Mouse (Mus musculus) midbrain, embryonic 11.5 days (tissue): Measurements from ENCODE around the gene Polr2e. TPM values are rescaled to one million over a fixed set of nuclear protein-coding genes. Genes with fewer than 3 reads are reported as not detected.
A peak's percentile ranks its signal among the peaks of the same experiment; 100 is the strongest.

Experiments used
- ATAC-seq: fragments of 200-750 bp; cut with Nextera tagmentation; 2 replicates; pipeline ENCODE4 v1.8.0; 2017; ENCODE audit warnings: moderate TSS enrichment, moderate library complexity; ENCODE audit not compliant: low FRiP score
- DNase-seq: peaks from one replicate; pipeline ENCODE4 v3.0.0; 2015; ENCODE audit warnings: low spot score; ENCODE audit errors: missing footprints
- H3K27ac ChIP-seq: fragments of 300-500 bp; sonication (generic); 2 replicates; pipeline ENCODE4 v1.5.1; 2014; ENCODE audit warnings: low read depth, low read length
- H3K27me3 ChIP-seq: fragments of 300-500 bp; sonication (generic); 2 replicates; pipeline ENCODE4 v1.6.1; 2014; ENCODE audit warnings: mild to moderate bottlenecking, low read length, moderate library complexity, mixed read lengths; ENCODE audit not compliant: control insufficient read depth, insufficient read depth
- H3K36me3 ChIP-seq: fragments of 300-500 bp; sonication (generic); 2 replicates; pipeline ENCODE4 v1.6.1; 2014; ENCODE audit warnings: mild to moderate bottlenecking, low read length, moderate library complexity, mixed read lengths; ENCODE audit not compliant: control insufficient read depth, insufficient read depth
- H3K4me1 ChIP-seq: fragments of 300-500 bp; sonication (generic); 2 replicates; pipeline ENCODE4 v1.6.1; 2014; ENCODE audit warnings: low read length; ENCODE audit not compliant: control insufficient read depth, insufficient read depth
- H3K4me2 ChIP-seq: fragments of 300-500 bp; sonication (generic); 2 replicates; pipeline ENCODE4 v1.6.1; 2014; ENCODE audit warnings: mild to moderate bottlenecking, moderate library complexity
- H3K4me3 ChIP-seq: fragments of 300-500 bp; sonication (generic); 2 replicates; pipeline ENCODE4 v1.5.1; 2014; ENCODE audit warnings: low read depth, low read length
- H3K9ac ChIP-seq: fragments of 300-500 bp; sonication (generic); 2 replicates; pipeline ENCODE4 v1.6.1; 2014; ENCODE audit warnings: low read length
- H3K9me3 ChIP-seq: fragments of 300-500 bp; sonication (generic); 2 replicates; pipeline ENCODE4 v1.6.1; 2016; ENCODE audit warnings: low read length; ENCODE audit not compliant: control insufficient read depth
- WGBS: fragments of 180-500 bp; shearing (Covaris S2); extraction: QIAGEN DNeasy Blood & Tissue Kit; methylation state at CpG from one replicate; pipeline ENCODE4 v1.1.7; 2014; 5-methylcytosine and 5-hydroxymethylcytosine counted together
- polyA plus RNA-seq: library from polyadenylated mRNA; unstranded; fragments of >200 nt; fragmentation: Nextera tagmentation; extraction: Ambion mirVana; gene quantifications from 2 replicates; pipeline ENCODE4 v1.2.1, GENCODE M21; 2014

Gene Polr2e
- polyA plus RNA-seq, 1 experiment from 2014 or later, result 225 TPM

DNA sequence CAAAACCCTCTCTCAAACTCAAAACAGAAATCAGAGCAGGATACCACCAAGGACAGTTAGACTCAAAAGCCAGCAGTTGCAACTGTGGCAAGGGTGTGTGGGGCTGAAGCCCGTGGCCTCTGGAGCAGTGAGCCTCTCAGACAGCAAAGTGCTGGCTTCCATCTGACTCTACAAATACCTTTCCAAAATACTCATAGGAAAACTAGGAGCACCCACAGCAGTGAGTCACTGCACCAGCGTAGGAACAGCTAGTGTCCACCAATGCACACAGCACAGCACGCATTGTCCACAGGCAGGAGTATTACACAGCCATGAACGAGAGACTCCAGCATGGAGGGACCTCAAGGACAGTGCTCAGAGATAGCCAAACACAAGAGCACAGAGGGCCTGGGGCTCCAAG is 36.8 kb upstream of the Polr2e start:
- Histone ChIP-seq H3K9me3 (no peaks in the 10 kb centered on the region), H3K36me3 (0 out of 2 replicates have a peak, but pooled peaks cover 2% of the 10 kb centered on the region), H3K9ac (no peak overlapping the region), H3K27ac (no peak overlapping the region), H3K4me3 (no peak overlapping the region), H3K27me3 (no peaks in the 10 kb centered on the region), H3K4me2 (no peak overlapping the region), H3K4me1 (no peaks in the 10 kb centered on the region)
- DNase-seq (peak; percentile 41), ATAC-seq (no peak)
- 92% methylated on average over 4 of the region's 4 CpGs for WGBS

DNA sequence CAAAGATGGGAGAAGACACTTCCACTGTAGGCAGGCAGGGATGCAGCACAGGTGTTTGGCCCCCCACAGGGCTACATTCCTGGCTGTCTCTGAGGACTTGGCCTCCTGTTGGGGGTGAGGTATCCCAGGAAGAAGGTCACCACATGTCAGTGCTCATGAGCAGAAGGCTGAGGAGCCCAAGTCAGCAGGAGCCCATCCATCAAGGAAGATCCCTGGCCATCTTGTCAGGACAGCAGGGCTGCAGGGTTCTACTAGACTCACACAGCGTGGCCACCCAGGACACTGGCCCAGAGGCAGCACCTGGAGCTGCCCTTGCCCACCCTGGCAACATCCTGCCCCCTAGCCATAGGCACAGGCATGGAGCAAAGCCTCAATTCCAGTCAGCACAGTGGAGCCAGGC is 36.3 kb upstream of the Polr2e start:
- Histone ChIP-seq H3K4me2 (no peak overlapping the region), H3K4me3 (no peak overlapping the region), H3K9me3 (no peaks in the 10 kb centered on the region), H3K36me3 (no peaks in the 10 kb centered on the region), H3K9ac (no peak overlapping the region), H3K27ac (no peak overlapping the region), H3K4me1 (no peaks in the 10 kb centered on the region), H3K27me3 (no peaks in the 10 kb centered on the region)
- ATAC-seq, result no peak
- DNase-seq, result peak; percentile 73
- 37% methylated on average over 1 of the region's 1 CpGs for WGBS

DNA sequence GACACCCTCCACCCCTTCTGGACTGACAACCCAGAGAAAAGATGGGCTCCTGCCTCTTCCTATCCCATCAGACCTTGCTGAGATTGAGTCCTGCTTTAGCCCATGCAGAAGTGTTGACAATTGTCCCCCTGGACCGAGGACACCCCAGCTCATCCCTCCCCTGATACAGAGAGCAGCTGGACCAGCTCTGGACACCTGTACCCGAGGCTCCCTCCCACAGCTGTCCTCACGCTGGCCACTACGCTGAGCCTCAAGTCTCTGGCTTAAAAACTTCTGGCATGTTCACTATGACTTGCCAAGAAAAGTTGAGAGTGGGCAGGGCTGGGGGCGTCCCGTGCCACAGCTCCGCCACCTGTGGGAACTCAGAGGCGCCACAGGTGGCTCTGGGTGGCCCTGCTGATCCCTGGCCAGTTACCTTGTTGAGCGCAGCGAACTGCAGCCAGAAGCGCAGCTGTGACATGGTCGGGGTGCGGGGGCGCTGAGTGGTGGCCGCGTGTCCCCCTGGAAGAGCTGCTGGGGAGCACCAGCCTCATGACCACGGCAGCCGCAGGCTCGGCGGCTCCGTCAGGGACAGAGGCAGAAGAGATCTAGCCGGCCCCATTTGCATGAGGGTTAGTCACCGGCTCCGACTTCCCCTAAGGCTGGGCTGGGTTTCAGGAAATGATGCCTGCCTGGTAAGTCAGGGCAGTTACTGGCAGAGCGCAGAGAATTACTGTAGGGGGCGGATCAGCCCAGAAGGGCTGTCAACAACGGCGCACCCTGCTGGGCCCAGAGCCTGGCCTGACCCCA is 35.4 kb upstream of the Polr2e start:
- Histone ChIP-seq H3K4me2 (no peak overlapping the region), H3K36me3 (no peaks in the 10 kb centered on the region), H3K9ac (no peak overlapping the region), H3K27ac (no peak overlapping the region), H3K27me3 (no peaks in the 10 kb centered on the region), H3K4me3 (no peak overlapping the region), H3K9me3 (no peaks in the 10 kb centered on the region), H3K4me1 (no peaks in the 10 kb centered on the region)
- peak; percentile 82 for DNase-seq
- no peak for ATAC-seq
- 18% methylated on average over 28 of the region's 28 CpGs for WGBS

DNA sequence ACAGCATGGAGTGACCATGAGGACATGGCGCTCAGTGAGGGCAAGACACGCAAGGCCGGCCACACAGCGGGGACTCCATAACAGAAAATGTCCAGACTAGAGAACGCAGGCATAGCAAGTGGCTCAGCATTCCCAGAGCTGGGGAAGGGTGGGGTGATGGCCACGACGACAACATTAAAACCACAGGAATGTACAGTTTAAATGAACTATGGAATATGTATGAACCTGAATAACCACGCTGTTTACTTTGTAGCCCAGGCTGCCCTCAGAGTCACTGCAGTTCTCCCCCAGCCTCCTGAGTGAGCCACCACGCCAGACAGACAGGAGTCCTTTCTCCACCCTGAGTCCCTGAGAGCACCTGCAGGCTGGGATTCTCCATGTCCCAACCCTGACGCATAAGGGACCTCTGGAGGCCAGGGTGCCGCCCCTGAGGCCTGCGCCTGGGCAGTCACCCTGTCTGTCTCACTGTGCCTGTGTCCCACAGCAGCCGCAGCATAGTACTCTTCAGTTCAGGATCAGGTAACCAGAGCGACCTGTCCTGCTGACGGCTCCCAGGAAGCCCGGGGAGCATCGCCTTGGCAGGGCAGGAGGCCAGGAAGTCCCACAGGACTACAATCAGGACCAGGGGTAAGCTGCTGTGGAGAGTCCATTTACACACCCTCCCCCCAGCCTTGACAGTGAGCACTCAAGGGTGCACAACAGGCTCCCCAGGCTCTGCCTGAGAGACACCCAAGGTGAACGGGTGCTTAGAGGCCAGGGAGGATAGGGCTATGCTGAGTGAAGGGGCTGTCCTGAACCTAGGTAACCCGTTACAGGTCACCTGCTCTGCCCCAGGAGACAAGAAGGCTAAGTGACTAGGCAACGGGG is 33.3 kb upstream of the Polr2e start:
- H3K4me3 ChIP-seq, result no peak overlapping the region
- WGBS, result 84% methylated on average over 20 of the region's 20 CpGs
- no peak overlapping the region for H3K9ac ChIP-seq
- no peak overlapping the region for H3K27ac ChIP-seq
- DNase-seq, result peak; percentile 39
- H3K9me3 ChIP-seq, result no peaks in the 10 kb centered on the region
- H3K27me3 ChIP-seq, result no peaks in the 10 kb centered on the region
- no peaks in the 10 kb centered on the region for H3K36me3 ChIP-seq
- no peak for ATAC-seq
- no peaks in the 10 kb centered on the region for H3K4me1 ChIP-seq
- no peak overlapping the region for H3K4me2 ChIP-seq

DNA sequence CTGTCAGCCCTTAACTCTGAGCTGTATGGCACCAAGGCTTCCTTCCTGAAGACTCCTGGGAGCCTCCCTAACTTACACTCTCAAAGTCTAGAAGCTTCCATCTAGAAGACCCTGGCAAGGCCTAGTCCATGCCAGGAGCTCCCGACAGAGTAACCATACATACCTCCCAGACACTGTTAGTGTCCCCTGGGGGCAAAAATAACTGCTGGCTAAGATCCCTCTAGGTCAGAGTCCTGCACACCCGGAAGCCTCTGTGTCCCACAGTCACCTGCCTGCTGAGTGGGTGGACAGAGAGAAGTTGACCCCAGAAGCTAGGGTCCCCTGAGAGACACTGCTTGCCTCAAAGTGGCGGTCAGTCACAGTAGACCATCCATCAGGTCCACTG is 31.9 kb upstream of the Polr2e start:
- Histone ChIP-seq H3K4me3 (no peak overlapping the region), H3K4me1 (no peaks in the 10 kb centered on the region), H3K9me3 (no peaks in the 10 kb centered on the region), H3K4me2 (no peak overlapping the region), H3K9ac (0 out of 2 replicates have a peak overlapping the region, but pooled peaks have one; percentile 12), H3K27me3 (no peaks in the 10 kb centered on the region), H3K27ac (no peak overlapping the region), H3K36me3 (no peaks in the 10 kb centered on the region)
- DNase-seq (peak; percentile 49), ATAC-seq (no peak)
- WGBS, result 87% methylated on average over 3 of the region's 3 CpGs

DNA sequence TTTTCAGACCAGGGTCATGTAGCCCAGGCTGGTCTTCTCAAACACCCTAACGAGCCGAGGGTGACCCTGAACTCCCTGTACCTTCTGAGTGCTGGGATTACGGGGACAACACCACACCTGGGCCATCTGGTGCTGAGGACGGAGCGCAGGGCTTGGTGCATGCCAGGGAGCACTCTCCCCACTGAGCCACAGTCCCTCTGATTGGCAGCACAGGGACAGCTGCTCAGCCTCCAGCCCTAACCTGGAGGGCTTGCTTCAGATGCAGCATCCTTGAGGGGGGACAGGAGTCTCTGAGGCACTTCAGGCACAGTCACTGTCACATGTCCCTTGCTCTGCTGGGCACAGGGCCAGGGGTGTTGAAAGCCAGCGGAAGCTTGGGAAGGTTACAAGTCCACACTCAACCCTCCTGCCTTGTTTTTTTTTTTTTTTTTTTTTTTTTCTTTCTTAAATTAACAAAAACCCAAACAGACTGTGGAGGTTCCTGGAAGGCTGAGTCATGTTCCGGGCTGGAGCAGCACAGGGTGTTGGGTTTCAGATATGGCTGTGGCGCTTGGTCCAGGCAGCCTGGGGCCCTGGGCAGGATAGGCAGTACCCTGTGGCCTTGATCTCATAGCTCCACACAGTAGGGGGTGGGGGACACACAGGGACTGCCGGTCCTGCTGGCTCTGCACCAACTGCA is 31.4 kb upstream of the Polr2e start:
- 78% methylated on average over 9 of the region's 9 CpGs for WGBS
- Histone ChIP-seq H3K27ac (peak overlapping the region; percentile 22; the same call in 1 of the 2 replicates), H3K4me2 (no peak overlapping the region), H3K27me3 (no peaks in the 10 kb centered on the region), H3K9me3 (no peaks in the 10 kb centered on the region), H3K4me3 (no peak overlapping the region), H3K4me1 (no peaks in the 10 kb centered on the region), H3K36me3 (no peaks in the 10 kb centered on the region; the same call in 1 of the 2 replicates), H3K9ac (no peak overlapping the region)
- DNase-seq (no peak), ATAC-seq (no peak)

DNA sequence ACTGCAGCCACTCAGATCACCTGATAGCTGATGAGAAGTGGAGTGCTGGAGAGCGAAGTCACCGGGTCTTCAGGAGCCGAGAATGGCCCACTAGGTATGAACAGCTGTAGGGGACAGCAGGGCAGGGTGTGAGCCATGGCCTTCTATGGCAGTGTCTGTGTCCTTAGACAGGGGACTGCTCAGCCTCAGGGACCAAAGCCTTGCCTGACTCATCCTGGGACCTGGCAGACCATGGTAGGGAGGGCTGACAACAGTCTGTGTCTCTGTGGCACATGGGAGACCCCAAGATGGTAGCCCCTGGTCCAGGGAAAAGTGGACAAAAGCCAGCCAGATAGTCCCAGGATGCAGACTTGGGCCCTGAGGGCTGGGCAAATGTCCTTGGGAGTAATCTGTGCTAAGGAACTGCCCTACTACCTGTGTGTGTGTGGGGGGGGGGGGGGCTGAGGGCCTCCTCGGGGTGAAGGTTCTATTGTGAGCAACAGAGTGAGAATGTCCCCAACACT is 30.4 kb upstream of the Polr2e start:
- Histone ChIP-seq H3K4me3 (no peak overlapping the region), H3K27me3 (no peaks in the 10 kb centered on the region), H3K4me2 (no peak overlapping the region), H3K9ac (no peak overlapping the region), H3K27ac (no peak overlapping the region), H3K4me1 (no peaks in the 10 kb centered on the region), H3K36me3 (no peaks in the 10 kb centered on the region; the same call in 1 of the 2 replicates), H3K9me3 (no peaks in the 10 kb centered on the region)
- ATAC-seq, result no peak
- DNase-seq, result peak; percentile 79
- 89% methylated on average over 4 of the region's 4 CpGs for WGBS

DNA sequence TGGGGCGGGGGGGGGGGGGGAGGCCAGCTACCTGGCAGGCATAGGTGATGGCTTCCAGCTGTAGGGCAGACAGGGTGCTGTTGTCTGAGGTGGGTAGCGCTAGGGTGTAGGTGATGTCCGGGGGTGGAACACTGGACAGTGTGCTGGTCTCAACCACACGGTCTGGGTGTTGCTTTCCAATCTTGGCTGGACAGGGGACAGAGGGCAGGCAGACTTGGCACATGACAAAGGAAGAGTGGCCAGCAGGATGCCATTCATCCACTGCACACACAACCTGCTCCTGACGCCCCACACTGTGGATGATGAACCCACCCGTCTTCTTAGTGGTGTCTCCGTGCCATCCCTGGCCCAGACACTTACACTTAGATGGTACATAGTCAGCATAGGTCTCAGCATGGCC is 29.7 kb upstream of the Polr2e start:
- H3K27me3 ChIP-seq, result no peaks in the 10 kb centered on the region
- H3K4me2 ChIP-seq, result no peak overlapping the region
- 90% methylated on average over 6 of the region's 7 CpGs for WGBS
- H3K36me3 ChIP-seq, result no peaks in the 10 kb centered on the region; the same call in 1 of the 2 replicates
- ATAC-seq, result no peak
- DNase-seq, result peak; percentile 23
- no peaks in the 10 kb centered on the region for H3K9me3 ChIP-seq
- H3K4me3 ChIP-seq, result no peak overlapping the region
- no peak overlapping the region for H3K9ac ChIP-seq
- no peak overlapping the region for H3K27ac ChIP-seq
- no peaks in the 10 kb centered on the region for H3K4me1 ChIP-seq
